Mouse (Mus musculus) lung, postnatal 14 days (tissue): ENCODE results near the gene Pgp.

Experiments
- DNase-seq: peaks from one replicate; pipeline ENCODE4 v3.0.0; 2021

Pgp gene

GRCm38 (mm10) chr17:24485090-24485860 is 15.1 kb downstream of the Pgp start:
- DNase-seq: no peak

DNA sequence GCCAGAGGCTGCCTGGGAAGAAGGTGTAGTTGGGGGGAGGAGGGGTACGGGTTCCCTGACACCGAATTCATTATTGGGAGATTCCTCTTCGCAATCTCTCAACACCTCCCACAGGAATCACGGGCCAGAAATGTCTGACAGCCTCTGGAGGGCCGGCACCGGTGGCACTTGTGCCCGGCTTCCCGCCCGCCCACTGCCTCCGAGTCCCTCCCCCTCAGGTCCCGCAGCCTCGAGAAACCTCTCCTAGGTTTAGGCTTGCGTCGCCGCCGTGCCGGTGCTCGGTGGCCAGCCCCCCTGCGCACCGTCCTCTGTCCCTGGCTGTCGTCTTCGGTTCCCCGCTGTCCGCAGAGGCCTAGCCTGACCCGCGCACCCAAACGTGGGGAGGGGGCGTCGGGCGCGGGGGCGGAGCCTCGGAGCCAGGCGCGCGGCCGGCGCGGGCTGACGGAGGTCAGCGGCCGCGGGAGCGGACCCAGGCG is 18.0 kb downstream of the Pgp start, which contains the start of gene Caskin1:
Gene Caskin1, plus strand, starts transcription at position 416 of the 476 bp plus-strand sequence.
- peak; percentile 29 for DNase-seq

DNA sequence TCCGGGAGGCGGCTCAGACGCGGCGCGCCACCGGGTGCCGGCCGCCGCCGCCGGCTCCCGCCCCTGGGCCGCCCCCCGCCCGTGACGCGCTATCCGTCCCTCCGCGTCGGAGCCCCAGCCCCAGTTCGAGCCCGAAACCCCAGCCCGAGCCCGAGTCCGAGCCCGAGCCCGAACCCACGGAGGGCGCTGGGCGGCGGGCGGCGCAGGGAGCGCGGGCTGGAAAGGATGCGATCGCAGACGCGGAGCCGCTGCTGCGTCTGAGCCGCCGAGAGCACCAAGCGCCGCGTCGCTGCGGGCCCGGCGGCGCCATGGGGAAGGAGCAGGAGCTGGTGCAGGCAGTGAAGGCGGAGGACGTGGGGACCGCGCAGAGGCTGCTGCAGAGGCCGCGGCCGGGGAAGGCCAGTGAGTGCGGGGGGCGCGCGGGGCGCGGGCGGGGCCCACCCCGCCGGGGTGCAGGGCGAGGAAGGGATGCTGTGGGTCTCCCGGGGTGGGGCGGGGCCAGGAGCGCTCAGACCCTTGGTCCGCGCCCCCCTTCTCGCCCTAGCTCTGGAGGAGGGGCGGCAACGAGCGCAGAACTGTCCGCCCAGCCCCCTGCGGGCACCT is 18.6 kb downstream of the Pgp start:
- DNase-seq: peak; percentile 27

DNA sequence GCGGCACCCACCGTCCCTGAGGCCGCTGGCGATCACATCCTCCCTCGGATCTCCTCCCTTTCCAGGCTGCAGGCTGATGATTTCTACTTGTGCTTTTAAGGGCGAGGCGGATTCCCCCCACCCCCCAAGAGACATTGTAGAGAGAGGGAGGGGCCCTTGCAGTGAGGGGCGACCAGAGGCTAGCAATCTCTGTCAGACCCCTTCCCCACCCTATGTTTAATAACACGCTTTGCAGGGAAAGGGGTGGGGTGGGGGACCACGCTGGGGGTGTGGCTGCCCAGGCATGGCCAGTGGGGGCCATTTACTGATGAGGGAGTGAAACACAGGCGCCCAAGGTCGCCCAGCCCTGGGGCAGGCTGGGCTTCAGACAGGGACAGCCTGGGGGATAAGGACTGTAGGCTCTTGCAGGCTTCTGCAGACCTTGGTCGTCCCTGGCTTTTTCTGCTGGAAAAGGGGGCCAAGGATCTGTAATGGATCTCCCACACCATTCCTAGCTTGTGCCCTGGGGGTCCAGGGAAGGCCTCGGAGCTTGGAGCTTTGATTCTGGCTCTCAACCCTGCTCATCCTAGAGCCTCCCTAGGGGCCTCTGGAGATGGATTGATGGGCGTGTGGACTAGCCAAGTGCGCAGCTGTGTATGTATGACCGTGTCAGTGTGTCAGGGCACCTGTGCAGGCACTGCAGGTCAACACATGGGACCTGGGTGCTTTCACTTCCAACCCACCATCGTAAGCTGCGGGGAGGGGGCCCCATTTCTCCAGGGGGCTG is 19.3 kb downstream of the Pgp start:
- no peak for DNase-seq

DNA sequence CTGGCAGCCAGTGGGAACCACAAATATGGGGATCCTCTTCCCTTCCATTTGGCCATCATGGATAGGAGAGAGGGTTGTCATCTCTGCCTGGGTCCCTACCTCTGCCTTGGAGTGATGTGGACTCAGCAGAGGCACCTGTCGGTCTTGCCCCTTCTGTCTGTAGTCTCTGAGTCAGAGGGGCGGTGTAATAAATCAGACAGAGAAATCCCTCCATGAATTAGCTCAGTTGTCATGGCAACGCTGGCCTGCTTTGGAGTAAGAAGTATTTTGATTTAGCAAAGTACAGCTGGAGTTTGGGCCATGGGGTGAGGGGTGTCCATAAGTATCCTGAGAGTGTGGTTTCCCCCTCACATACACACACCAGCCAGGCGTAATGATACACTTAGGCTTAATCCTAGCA is 20.2 kb downstream of the Pgp start:
- DNase-seq: no peak

- DNase-seq: peak; percentile 82
Measured at GRCm38 (mm10) chr17:24494627-24495335, 24.6 kb downstream of the Pgp start.

GRCm38 (mm10) chr17:24495443-24495842 is 25.3 kb downstream of the Pgp start:
- no peak for DNase-seq

DNA sequence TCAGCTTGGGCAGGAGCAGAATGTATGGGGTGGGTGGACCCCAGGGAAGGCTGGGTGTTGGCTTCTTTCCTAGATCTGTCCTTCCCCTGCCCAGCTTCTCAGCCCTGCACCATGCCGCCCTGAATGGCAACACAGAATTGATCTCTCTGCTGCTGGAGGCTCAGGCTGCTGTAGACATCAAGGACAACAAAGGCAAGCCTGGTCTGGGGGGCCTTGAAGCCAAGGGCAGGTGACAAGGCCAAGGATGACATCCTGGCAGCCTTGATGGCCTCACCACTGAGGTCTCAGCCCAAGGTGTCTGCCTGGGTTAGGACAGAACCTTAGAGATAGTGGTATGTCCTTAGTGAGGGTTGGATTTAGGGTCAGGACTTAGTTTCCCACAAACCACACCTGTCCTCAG is 25.8 kb downstream of the Pgp start:
- no peak for DNase-seq

- no peak for DNase-seq
Measured at GRCm38 (mm10) chr17:24502208-24502607, 32.0 kb downstream of the Pgp start.

- no peak for DNase-seq
Measured at GRCm38 (mm10) chr17:24504085-24504484, 33.9 kb downstream of the Pgp start.

DNA sequence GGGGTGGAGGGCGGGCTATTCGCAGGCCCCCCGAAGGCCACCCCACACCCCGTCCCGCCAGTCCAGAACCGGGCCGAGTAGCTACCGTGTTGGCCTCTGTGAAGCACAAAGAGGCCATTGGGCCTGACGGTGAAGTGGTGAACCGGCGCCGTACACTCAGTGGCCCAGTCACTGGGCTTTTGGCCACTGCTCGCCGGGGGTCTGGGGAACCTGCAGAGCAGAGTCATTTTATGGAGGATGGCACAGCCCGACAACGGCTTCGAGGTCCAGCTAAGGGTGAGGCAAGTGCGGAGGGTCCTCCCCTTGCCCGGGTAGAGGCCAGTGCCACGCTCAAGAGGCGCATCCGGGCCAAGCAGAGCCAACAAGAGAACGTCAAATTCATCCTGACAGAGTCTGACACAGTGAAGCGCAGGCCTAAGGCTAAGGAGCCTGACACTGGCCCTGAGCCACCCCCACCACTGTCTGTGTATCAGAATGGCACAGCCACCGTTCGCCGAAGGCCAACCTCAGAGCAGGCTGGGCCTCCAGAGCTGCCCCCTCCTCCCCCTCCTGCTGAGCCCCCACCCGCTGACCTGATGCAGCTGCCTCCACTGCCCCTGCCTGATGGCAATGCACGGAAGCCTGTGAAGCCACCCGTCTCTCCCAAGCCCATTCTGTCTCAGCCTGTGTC is 35.2 kb downstream of the Pgp start:
- no peak for DNase-seq

GRCm38 (mm10) chr17:24506332-24507070 is 36.3 kb downstream of the Pgp start:
- DNase-seq: no peak

- DNase-seq: no peak
Measured at GRCm38 (mm10) chr17:24507129-24507664, 37.0 kb downstream of the Pgp start.

DNA sequence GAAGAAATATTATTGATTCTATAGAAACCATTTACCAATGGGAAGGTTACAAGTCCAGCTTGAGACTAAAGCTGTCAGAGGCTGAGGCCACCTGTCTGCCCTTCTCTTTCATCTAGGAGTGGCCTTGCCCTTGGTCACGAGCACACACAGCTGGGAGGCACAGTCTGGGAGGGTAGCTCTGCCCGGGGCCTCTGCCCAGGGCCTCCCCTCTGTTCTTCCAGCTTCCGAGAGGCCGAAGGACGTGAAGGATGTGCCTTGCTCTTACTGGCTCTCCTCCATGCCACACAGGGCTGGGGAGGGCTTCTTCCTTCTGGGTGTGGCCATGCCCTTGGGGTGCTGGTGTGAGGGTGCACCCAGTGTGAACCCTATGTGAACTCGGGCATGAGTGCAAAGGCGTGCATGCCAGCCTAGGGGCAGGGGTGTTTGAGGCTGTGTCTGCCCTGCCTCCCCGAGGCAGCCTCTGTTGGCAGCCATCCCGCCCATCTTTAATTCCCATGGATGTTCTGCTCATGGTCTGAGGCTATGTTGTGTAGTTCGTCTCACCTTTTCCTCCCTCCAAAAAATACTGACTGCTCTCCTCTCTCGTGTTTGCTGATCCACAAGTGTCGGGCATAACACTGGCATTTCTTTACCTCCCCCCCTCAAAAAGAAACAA is 37.7 kb downstream of the Pgp start:
- DNase-seq: no peak

DNA sequence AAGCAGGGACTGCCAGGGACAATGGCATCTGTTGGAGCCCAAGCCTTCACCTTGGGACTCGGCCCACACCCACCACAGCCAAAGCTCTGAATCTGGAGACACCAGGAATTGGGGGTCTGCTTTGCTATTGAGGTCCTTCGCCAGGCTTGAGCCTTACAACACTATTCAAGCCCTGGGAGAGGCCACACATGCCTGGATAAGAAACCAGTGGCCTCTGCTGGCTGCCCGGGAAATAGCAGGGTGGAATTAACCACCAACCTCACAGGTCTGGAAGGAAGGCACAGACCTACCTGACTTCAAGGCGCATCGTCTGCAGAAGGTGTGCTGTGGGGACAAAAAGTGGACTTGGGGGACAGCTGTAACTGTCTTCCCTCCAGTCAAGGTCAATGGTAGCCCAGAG is 43.4 kb downstream of the Pgp start:
- peak; percentile 69 for DNase-seq

GRCm38 (mm10) chr17:24514270-24515257 is 44.4 kb downstream of the Pgp start:
- peak; percentile 35 for DNase-seq

- no peak for DNase-seq
Measured at GRCm38 (mm10) chr17:24520450-24520849, 50.3 kb downstream of the Pgp start.
